Mouse (Mus musculus) right cerebral cortex, postnatal 36 days (tissue): ENCODE measurements at regions not wholly inside any gene's neighbourhood (a gene's known extent, or its start where the extent isn't known, plus 50 kb on each side); places are given as distances from the start of the nearest gene placed in this dataset.

Source experiments
- DNase-seq, 2 experiments: peaks; one replicate each; pipeline ENCODE4 v3.0.0; 2022; ENCODE audit warnings: low spot score in 2 of 2, mixed read lengths in 1 of 2

- no peak for DNase-seq
Measured at GRCm38 (mm10) chr3:132237344-132237743, 152.3 kb downstream of the Dkk2 start.

DNA sequence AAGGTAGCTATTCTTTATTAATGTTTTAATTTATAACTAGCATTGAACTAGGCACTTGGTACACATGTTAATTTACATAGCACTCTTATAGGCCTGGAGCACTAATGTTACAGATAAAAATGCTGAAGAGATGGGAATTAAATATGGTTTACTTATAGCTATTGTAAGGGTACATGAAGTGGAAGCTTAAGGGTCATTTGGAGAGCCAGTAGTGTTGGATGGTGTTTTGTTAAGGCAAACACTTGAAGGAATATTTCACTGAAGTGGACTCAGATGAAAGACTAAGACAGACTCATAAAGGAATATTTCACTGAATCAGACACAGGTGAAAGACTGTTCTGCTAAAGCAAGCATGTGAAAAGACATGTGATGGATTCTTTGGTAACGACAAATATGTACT is 172.7 kb downstream of the Dkk2 start:
- DNase-seq: no peak

- peak; percentile 1 to 2 for DNase-seq
Measured at GRCm38 (mm10) chr3:132269641-132270040, 184.5 kb downstream of the Dkk2 start.

- no peak for DNase-seq
Measured at GRCm38 (mm10) chr3:132274786-132275185, 189.7 kb downstream of the Dkk2 start.

DNA sequence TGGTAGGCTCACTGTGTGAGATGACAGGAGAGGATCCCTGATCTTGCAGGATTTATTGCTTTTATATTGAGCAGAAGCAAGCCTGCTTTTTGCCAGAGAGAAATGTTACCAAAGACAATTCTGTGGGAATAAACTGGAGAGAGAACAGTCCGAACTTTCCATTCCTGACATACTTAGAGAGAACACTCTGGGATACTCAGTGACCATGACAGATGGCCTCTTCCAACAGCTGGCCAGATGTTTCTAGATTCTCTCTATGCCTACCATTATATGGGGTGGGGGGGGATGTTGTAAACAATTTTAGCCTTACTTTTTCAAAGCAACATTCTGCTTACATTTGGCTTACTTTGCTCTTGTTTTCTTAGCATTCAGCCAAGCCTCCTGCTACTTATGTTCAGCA is 192.7 kb downstream of the Dkk2 start:
- DNase-seq: no peak

GRCm38 (mm10) chr3:132287714-132288113 is 202.6 kb downstream of the Dkk2 start:
- DNase-seq: no peak

- no peak for DNase-seq
Measured at GRCm38 (mm10) chr3:132326961-132327360, 241.9 kb downstream of the Dkk2 start.

GRCm38 (mm10) chr3:132343625-132344024 is 258.5 kb downstream of the Dkk2 start:
- no peak for DNase-seq

DNA sequence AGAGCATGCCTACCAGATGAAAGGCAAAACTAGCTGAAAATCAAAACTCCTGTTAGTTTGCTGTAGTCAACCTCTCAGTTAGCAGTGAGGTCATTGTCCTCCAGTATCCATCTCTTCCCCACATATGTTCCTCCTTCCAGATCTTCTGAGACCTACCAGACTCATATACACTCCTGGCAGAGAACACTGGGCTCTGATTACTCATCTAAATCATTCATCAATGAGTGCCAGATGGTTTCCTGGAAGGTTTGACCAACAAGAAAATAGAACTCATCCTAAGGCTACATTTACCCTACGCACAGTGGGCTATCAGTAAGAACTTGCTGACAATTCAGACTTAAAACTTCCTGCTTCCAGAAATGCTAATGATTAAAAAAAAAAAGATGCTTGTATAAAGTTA is 260.8 kb downstream of the Dkk2 start:
- DNase-seq: no peak

DNA sequence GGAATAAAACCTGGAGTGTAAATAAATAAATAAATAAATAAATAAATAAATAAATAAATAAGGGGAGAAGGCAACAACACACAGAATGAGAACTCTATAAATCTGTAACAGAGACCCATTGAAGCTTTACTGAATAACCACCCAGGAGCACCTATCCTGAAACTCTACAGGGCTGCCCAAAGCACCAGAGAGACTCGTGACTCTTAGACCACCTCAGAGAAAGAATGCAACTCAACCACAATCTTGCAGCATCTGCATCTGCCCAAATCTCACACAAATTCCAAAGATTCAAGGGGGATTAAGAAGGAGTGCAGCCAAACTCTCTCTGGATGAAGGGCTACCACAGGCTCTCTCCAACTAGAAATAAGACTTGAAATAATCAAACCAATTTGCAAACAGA is 264.5 kb downstream of the Dkk2 start:
- no peak for DNase-seq

GRCm38 (mm10) chr3:132353204-132353603 is 268.1 kb downstream of the Dkk2 start:
- no peak for DNase-seq

DNA sequence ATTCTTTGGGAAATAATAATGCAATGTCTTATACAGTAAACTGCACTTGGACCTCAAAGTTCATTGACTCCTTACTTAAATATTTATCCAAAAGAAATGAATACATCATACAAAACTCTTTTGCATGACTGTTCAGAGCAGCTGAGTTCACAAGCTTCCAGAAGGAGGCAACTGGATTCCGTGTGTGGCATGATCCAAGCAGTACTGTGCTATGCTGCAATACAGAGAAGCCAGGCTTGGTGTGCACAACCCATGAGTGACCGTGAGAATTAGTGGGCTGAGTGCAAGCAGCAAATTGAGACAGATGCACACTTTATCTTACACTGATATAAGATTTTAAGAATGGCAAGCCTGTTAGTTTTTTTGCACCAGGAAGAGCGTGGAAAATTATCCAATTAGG is 270.0 kb upstream of the Gimd1 start:
- DNase-seq: no peak

DNA sequence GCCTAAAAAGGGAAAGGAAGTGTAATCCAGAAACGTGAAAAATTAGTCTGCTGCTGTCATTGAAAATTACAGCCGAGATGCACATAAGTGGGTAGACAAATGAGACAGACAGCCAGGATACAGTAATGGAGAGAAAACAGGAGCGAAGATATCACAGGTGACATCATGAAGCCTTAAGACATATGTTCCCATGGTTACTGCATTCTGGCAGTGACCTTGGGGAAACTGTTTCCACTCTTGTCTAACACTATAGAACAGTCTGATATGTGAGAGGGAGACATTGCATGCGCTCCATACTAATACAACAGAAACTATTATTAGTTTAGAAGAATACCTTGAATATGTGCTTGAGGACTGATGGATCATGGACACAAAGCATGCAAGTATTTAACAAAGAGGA is 254.0 kb upstream of the Gimd1 start:
- no peak for DNase-seq

- DNase-seq: no peak
Measured at GRCm38 (mm10) chr3:132417742-132418141, 211.9 kb upstream of the Gimd1 start.

- DNase-seq: no peak
Measured at GRCm38 (mm10) chr3:132425819-132426671, 203.6 kb upstream of the Gimd1 start.

- DNase-seq: no peak
Measured at GRCm38 (mm10) chr3:132427244-132427643, 202.4 kb upstream of the Gimd1 start.

DNA sequence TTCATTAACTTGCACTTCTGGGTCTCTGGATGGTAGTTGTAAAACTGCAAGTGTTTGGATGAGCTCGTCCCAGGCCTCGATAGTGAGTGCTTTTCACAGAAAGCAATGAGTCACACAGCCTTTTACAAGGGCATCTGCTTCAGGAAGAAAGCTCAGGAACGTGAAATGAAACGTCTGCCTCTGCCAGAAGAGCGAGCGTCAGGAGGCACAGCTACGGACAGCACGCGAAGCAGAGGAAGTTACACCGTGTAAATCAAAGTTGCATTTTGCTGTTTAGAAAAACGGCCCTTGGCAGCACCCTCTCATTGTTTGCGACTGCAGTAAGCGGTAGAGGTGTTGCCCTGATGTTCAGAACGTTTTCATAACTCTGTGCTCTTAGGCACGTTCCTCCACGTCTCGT is 201.5 kb upstream of the Gimd1 start:
- no peak for DNase-seq

DNA sequence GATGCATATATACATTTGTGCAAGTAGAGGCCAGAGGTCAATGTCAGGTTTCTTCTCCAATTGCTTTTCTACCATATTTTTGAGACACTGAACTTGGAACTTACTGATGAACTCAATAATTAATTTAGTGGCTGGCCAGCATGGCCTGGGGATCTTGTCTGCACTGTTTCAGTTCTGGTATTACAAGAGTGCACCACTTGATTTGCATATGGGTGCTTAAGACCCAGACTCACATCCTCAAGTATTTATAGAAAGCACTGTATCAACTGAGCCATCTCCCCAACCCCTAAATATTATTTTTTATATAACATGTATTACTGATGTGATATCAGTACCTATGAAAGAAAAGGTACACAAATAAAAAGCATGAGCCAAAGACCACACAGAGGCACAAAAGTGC is 197.8 kb upstream of the Gimd1 start:
- DNase-seq: no peak

- DNase-seq: no peak
Measured at GRCm38 (mm10) chr3:132441226-132441625, 188.4 kb upstream of the Gimd1 start.

DNA sequence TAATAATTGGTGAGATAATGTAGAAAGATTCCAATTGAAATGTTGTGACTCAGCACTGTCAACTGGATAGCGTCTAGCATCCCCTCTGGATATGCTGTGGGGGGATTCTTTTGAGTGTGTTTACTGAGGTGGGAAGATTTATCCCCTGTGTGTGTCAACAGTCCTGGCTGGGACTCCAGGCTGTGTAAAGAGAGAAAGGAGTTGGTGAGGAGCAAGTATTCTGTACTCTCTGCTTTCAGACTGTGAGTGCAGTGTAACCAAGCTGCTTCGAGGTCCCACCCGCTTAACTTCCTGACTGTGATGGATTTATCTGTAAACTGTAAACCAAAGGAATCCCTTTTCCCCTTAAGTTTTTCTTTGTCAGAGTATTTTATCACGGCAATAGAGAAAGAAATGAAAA is 175.7 kb upstream of the Gimd1 start:
- DNase-seq: no peak

- no peak for DNase-seq
Measured at GRCm38 (mm10) chr3:132462348-132462959, 167.2 kb upstream of the Gimd1 start.

DNA sequence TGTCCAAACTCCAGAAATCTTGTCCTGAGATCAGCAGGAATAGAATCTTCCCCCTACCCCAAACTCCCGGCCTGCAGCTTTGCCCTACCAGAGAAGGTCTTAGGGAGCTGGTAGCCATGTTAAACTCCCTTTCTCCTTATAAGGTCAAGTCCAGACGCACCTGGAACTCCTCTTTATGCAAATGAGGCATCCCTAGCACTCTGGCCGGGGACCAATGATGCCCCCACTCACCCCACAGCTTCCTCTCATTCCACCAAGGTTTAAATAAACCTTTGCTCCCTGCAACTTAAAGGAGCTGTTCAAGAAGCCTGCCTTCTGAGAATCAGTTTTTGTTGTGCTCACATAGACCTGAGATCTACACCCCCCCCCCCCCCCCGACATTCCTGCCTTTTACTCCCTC is 158.6 kb upstream of the Gimd1 start:
- DNase-seq: no peak

DNA sequence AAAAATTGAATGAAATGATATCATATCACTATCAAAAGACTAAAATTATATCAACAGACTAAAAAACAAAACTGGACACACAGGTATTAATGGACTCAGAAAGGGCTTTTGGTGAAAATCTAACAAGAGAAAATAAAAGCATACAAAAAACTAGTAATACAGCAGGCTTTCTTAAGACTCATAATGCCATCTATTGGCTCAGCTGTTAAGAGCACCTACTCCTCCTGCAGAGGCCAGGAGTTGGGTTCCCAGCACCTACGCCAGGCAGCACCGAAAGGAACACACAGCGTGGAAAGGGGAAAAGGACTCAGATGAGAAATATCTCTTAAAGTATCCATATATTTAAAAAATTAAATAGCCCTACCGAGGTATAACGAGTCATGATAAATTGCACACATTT is 151.9 kb upstream of the Gimd1 start:
- DNase-seq: no peak
